Mouse (Mus musculus) left cerebral cortex, postnatal 36 days (tissue): ENCODE measurements around the gene Ccdc15. TPM values are rescaled to one million over a fixed set of nuclear protein-coding genes. Genes with fewer than 3 reads are reported as not detected.

Experiments used
- DNase-seq, 2 experiments: peaks; one replicate each; pipeline ENCODE4 v3.0.0; 2021 to 2022; ENCODE audit warnings: low spot score in 2 of 2, mixed read lengths in 1 of 2
- intact Hi-C: fragments of 180-260 bp; cut with DNase I; formaldehyde crosslinking; loops from one replicate; pipeline ENCODE4 v1.15.1; 2025
- total RNA-seq, 2 experiments: library from RNA; stranded (reverse); gene quantifications; 2 replicates each; pipeline ENCODE4 v1.2.3; 2021

Gene Ccdc15
- total RNA-seq = 1 to 10 TPM; 1.5 to 3.1 TPM

DNA sequence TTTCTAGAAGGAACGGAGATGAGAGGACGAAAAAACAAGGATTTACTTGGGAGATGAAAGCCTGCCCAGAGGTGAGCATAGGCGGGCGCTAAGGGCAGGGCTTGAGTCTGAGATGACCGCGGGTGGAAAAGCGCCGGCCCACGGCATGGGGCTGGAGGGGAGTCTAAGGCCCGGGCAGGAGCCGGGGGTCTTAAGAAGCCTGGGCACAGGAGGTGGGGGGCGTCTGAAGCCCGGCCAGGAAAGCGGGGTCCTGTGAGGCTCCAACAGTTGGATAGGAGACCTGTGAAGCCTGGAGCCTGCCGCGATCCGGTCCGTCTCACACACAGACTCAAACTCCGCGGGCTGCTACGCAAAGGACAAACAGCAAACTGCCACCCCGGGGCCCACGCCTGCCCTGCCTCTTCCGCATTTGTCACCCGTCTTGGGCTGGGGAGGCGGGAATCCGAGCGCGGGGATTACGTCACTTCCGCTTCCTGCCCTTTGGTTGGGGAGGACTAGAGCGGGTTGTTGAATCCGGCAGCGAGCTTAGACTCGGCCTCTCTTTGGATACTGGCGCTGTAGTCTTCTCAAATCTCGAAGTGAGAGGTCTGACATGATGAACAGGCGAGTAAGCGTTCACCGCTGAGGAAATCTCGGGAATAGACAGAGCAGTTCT lies at the start of gene Ccdc15:
TSS of gene Ccdc15 (minus strand) at position 445 of the 655 bp plus-strand sequence.
- intact Hi-C loops = no loop called here

DNA sequence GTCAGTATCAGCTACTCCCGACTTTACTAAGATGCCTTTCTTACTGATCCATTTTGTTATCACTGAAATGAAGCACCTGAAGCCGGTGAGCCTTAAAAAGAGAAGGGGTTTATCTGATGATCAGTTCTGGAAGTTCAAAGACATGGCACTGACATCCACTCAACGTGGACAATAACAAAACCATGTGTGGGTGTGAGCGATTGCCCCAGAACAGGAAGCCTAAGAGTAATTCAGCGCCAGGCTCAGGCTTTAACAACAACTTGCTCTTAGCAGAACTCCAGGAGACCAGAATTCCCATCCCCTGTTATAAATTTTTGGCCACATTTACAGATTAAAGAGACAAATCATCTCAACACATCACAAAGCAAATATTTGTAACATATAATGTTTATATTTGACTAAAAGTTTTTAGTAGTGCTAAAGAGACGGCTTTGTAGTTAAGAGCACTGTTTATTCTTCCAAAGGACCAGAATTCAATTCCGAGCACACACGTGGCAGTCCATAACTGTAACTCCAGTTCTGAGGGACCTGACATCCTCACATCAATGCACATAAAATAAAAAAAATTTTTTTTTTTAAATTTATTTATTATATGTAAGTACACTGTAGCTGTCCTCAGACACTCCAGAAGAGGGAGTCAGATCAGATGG lies 45.4 kb upstream of the Ccdc15 start:
- intact Hi-C loops = no loop called here
- DNase-seq = no peak

More for the DNA sequence above, at the start of gene Ccdc15:
- DNase-seq = peak; percentile 97

DNA sequence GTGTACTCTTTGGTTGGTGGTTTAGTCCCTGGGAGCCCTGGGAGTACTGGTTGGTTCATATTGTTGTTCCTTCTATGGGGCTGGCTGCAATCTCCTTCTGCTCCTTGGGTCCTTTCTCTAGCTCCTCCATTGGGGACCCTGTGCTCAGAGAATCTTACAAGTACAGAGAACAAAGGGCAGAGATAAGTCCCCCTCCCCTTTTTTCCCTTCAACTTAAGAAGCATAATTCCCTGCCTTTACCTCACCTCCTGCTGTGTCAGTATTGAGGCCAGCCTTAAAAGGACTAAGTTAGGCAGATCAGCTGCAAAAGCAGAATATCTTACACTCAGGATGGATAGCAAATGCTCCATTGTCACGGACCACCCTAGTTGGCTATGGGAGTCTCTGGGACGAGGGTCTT lies 43.8 kb upstream of the Ccdc15 start:
- intact Hi-C loops = no loop called here
- DNase-seq = no peak

DNA sequence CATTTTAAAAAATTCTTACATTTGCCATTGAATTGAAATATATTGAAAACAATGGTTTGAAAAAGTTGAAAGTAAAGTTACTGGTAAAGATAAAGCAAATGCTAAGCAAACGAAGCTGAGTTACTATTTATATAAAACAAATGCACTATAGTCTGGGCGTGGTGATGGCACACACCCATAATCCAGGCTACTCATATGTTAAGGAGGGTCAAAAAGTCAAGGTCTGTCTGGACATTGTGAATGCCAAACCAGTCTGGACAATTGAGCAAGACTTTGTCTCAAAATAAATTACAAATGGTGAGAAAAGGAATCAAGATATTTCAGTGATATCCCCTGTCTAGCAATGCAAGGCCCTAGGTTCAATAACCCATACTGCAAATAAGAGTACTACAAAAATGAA lies 42.7 kb upstream of the Ccdc15 start:
- no peak for DNase-seq
- intact Hi-C loops = no loop called here

DNA sequence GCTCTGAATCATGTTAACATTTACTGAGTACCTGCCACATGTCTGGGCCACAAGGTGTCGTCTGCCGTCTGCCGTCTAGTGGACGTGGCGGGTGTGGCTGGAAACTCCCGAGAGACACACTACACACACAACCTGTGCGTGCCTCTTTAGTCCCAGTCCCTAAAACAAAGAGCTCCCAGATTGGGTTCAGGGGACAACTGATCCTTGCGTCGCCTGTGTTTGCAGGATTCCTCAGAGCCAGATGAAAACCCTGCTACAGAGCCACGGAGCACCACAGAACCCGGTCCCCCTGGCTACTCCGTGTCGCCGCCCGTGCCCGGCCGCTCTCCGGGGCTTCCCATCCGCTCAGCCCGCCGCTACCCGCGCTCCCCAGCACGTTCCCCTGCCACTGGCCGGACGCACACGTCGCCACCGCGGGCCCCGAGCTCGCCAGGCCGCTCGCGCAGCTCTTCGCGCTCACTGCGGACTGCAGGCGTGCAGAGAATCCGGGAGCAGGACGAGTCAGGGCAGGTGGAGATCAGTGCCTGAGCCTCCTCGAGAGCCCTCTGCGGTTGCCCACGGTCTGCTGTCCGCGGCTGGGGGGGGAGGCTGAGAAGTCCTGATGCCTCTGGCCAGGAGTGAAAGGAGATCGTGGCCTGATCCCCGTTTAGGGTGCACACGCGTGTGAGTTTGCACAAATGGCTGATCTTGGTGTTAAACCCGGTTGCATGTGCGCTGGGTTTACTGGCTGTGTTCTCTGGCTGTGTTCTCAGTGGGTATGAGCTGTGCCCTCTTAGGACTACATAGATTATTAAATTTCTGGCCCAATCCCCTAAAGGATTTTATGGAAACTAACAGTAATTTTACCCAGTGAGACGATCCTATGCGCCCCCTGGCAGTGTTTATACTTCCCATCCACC lies 36.3 kb upstream of the Ccdc15 start:
- intact Hi-C loops = no loop called here

DNA sequence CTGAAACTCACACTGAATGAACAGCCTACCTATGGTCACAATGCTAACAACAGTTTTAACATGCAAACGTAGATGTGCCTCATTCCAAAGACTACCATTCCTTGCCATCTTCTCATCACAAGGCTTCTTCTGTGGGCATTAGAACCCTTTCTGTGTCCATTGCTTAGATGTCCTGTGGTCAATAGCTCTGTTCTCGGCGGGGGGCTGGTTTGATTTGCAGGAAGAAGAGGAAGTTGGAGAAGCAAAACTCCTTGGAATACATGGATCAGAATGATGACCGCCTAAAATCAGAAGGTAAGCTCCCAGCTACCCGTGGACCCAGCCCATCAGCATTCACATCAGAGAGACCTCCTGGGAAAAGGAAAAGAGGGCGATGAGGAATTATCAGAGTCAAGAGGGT lies 34.9 kb upstream of the Ccdc15 start:
- intact Hi-C loops = no loop called here
- DNase-seq = no peak

More for the DNA sequence above, 36.3 kb upstream of the Ccdc15 start:
- DNase-seq = peak in 1 of 2 experiments; percentile 32

DNA sequence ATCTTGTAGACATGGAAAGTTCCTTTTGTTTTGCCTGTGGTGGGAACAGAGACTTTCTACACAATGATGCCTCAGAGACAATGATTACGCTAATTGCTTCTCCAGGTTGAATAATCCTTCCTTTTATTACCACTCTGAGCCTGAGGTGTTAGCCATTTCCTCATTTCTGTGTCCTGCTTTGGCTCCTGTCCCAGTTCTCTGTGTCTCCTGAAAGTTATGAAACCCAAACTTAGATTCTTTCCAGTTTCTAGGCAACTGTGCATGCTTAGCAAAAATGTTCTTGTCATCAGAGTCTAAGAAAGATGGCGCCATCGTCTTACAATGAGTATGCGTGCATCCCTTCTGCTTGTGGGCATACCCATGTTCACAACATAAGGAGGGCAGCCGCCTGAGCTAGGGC lies 27.5 kb upstream of the Ccdc15 start:
- DNase-seq = no peak
- intact Hi-C loops = no loop called here

DNA sequence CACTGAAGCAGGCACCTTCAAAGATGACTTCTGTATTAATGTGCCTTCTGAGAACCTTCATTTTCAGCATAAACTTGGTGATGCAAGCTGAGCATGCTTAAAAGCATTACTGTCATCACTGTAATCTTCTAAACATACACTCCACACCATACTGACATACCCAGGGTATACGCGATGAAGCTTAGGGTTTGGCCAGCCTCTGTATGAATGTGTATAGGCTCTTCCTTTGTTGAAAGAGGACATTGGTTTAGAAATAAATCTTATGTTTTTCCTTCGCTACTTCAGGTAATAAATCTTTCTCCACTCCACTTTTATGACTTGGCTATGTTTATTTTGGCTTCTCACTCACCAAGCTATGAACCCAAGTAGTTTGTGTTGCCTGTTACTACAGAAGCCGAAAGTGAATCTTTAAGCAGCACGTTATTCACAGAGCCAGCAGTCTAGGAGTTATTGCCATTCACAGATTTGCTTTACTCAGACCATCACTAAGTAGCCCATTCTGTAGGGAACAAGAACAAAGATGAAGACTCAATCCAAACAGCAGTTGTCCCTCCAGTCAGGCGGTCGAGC lies 23.1 kb upstream of the Ccdc15 start:
- intact Hi-C loops = no loop called here
- no peak for DNase-seq

DNA sequence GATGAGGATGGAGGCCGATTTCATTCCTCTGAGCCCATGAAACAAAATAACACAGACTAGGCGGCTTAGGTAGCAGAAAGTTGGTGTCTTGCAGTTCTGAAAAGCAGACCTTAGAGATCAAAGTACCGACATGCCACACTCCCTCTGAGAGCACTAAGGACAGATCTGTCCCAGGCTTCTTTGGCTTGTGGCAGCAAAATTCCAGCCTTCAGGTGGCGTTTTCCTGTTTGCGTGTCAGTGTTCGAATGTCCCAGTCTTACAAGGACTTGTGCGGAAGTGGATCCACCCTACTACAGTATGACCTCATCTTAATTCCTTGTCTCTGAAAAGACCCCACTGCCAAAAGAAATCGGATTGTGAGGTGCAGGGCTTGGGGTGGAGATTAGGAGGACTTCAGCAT lies 20.6 kb upstream of the Ccdc15 start:
- intact Hi-C loops = no loop called here
- no peak for DNase-seq

DNA sequence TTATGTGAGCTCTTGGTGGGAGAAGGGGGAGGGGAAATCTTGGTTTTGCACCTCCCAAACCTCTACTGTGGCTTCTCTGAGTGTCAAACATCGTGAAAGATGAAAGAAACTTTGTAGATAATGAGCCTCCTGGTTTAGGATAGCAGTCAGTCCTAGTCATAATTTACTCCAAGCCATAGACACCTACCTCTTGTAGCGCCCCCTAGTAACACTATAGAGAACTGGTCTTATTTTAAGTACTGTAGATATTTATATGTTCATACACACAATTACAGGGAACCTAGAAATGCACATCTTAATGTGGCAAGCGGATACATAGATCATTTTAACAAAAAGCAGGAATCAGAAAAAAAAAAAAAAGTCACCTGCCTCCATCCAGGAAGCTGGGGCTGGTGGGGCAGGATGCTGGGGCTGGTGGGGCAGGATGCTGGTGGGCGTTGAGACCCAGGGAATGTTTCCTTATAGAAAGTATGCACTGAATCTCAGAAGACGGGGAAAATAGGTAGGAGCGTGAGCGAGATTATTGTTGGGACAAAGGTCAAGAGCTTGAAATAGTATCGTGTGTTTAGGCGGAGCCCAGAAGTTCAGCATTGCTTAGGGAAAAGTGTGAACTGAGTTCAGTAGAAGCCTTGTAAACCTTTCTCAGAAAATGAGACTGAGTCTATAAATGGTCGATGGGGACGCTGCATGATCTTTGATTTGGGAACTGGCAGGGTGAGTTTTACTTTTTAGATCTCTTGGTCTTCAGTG lies 20.0 kb upstream of the Ccdc15 start:
- intact Hi-C loops = no loop called here
- DNase-seq = no peak

DNA sequence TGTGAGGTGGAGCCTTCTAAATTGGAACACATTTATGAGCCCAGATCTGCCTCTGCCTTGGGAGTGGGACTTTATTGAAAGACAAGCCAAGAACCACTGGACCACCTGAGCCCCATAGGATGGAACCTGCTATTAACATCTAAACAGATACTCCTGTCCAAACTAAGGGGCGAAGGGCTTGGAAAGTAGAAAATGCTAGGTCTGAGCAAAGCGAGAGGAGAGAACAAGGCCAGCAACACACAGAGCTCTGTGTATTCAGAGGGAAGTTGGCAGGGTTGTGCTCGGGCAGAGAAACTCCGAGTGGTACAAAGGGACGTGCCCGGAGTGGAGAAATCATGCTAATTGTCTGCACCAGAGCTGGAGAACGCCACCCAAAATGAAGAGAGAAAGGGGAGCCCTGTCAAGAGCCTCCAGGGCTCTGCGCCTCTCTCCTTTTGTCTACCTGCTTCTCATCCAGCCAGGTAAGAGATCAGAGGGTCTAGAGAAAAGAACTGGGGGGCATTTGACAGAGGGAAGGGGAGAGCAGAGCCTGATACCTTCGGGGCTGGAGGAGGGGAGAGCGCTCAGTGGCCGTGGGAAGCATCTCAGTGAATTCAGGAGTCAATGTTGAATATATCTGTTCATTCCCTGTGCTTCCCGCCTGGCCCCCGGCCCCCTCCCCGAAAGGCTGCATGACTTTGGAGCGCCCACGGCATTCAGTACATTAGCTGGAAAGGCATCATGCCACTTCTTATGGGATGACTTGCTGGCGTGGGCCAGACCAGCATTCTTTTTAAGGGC lies 19.3 kb upstream of the Ccdc15 start, which contains the start of gene Hepacam:
TSS of gene Hepacam (plus strand) at position 51 of the 780 bp plus-strand sequence.
- no peak for DNase-seq
- intact Hi-C loops = no loop called here

DNA sequence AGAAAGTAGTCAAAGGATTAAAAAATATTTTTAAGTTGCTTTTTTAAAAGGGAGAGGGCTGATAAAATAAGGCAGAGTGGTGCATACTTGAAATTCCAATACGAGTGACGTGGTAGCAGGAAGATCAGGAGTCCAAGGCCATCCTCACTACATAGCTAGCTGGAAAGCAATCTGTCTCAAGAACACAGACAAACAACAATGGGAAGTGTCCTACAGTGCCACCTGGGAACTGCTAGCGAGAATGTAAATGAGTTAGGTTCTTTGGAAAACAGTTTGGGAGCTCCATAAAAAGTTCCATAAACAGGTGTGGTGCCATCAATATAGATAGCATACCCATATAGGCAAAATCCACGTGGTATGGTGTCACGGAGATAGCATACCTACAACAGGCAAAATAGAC lies 17.5 kb upstream of the Ccdc15 start:
- DNase-seq = no peak
- intact Hi-C loops = no loop called here

DNA sequence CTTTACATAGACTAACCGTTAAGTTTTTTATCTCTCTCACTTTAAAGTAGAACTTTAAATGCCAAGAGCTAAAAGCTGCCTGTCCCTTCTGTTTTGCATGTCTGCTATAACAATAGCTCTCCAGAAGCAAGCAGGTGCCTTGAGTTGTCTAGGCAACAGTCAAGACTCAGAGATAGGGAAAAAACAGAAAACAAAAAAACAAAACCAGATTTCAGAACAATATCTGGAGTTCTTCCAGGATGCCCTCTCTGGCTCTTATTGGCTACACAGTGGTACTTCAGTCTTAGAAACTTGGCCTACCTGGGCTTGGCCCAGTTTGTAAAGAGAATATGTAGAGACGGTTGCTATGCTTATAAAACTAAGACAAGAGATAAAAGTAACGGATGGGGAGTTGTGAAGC lies 16.2 kb upstream of the Ccdc15 start:
- intact Hi-C loops = no loop called here
- no peak for DNase-seq

DNA sequence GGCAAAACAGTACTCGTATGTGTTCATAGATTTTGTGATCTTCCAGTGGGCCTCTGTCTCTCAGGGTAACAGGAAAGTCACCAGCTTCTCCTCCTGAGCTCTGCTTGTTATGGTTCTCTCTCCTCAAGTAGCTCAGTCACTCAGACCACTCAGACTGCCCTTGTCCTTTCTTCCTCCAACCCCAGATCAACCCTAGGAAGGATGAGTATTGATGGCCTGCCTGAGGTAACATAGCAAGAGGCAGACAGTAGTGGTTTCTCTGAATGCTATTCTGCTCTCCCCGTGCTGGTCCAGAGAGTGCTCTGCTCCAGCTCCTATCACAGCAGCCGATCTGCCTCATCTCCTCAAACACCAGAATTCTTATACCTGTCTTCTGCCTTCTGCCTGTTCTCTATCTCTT lies 15.3 kb upstream of the Ccdc15 start:
- intact Hi-C loops = no loop called here

DNA sequence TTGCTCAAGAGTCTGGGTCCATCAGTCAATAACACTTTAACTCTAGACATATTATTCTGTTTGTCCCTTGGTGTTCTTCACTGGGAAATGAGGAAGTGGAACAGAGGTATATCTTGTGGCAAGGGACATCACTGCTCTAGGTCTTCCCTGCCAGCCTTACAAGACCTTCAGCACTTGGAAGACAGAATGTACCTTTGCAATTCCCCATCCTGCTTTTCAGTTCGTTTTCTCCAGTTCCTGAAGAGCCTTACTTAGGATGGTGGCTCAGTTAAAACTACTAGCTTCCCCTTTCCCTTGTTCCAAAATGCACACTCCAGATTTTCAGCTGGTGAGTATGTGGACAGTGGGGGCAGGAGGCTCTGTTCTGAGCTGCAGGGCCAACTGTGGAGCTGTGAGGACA lies 14.6 kb upstream of the Ccdc15 start:
- DNase-seq = no peak
- intact Hi-C loops = no loop called here

More for the DNA sequence above, 15.3 kb upstream of the Ccdc15 start:
- DNase-seq = no peak

DNA sequence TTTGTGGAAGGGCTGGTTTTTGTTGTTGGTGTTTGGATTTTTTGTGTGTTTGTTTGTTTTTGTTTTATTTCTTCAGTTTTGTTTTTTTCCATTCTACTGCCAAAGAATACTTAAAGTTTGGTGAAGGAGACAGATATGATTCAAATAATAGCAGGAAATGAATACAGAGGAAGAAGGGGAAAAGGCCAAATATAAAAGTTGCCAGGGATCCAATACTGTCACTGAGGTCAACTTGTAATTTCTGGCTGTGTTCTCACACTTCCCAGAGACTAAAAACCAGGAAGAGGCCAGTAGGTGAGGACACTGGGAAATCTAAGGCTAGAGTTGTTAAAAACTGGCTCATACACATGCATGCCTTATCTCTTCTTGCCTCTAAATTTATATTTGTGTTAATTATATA lies 13.9 kb upstream of the Ccdc15 start:
- intact Hi-C loops = no loop called here
- DNase-seq = no peak

DNA sequence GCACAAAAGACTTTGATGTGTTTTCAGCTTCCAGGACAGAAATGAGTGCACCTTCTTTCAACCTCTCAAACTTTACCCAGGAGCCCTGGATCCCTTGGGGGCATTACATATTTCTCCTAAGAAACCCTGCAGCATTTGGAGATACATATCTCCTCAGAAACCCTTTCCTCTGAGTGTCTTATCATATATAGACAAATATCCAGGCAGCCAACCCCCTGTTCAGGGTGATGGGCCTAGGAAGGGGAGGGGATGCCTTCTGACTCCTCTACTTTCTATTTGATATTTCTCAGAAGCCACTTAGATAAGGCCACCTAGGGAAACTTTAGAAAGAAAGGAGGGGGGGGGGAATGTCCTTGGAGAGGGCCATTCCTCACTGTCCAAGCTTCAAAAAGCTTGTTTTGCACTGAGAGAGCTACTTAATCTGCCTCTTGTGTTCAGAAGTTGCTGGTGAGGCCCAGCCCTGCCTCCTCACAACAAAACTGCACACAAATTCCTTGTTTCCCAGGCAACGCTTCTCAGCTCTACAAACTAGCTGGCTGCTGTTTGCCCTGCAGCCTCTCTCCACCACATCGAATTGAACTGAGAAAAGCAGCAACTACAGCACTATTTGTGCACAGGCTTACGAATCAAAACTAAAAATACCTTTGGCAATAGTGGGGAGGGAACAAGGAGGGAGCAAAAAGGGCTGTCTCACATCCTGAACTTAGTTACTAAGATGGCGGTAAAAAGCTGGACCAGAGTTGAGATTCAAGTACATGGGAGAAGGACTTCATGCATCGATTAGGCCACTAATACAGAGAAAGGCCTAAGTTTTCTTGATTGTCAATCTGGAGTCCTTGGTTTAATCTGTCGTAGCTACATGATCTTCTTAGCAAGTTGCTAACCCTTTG lies 11.3 kb upstream of the Ccdc15 start:
- peak; percentile 65 to 70 for DNase-seq
- intact Hi-C loops = no loop called here
